Mouse (Mus musculus) spleen, adult 12 weeks (tissue): ENCODE measurements around the gene Proser2.

Experiments
- DNase-seq: peaks from one replicate; pipeline ENCODE4 v3.0.0; 2022; ENCODE audit warnings: low spot score

The Proser2 gene

GRCm38 (mm10) chr2:6072685-6073260 is 57.2 kb downstream of the Proser2 start:
- no peak for DNase-seq

GRCm38 (mm10) chr2:6071598-6072440 is 58.2 kb downstream of the Proser2 start:
- no peak for DNase-seq

GRCm38 (mm10) chr2:6070925-6071324 is 59.1 kb downstream of the Proser2 start:
- DNase-seq = no peak

GRCm38 (mm10) chr2:6067341-6067740 is 62.7 kb downstream of the Proser2 start:
- no peak for DNase-seq

- DNase-seq = no peak
Measured at GRCm38 (mm10) chr2:6060071-6060804, 69.8 kb downstream of the Proser2 start.

GRCm38 (mm10) chr2:6059291-6059690 is 70.7 kb downstream of the Proser2 start:
- DNase-seq = no peak

GRCm38 (mm10) chr2:6056518-6056917 is 73.5 kb downstream of the Proser2 start:
- DNase-seq = no peak

GRCm38 (mm10) chr2:6055466-6055865 is 74.5 kb downstream of the Proser2 start:
- DNase-seq = no peak

- no peak for DNase-seq
Measured at GRCm38 (mm10) chr2:6049018-6049417, 81.0 kb downstream of the Proser2 start.

GRCm38 (mm10) chr2:6048570-6048969 is 81.4 kb downstream of the Proser2 start:
- no peak for DNase-seq
